Mouse (Mus musculus) brown adipose tissue, adult 24 weeks (tissue): ENCODE results near the gene Rbms3. TPM values are rescaled to one million over a fixed set of nuclear protein-coding genes. Genes with fewer than 3 reads are reported as not detected.

Experiments used
- H3K27ac ChIP-seq: fragments of 200-500 bp; replicated peaks from 2 replicates; pipeline ENCODE4 v1.5.1; 2012; ENCODE audit warnings: low read depth, mild to moderate bottlenecking, low read length
- H3K4me1 ChIP-seq: fragments of 200-500 bp; 2 replicates; pipeline ENCODE4 v1.6.1; 2012; ENCODE audit warnings: low read length, mixed read lengths; ENCODE audit not compliant: control insufficient read depth, insufficient read depth, insufficient read length
- H3K4me3 ChIP-seq: fragments of 200-500 bp; 2 replicates; pipeline ENCODE4 v1.5.1; 2012; ENCODE audit warnings: low read depth, mild to moderate bottlenecking, low read length, moderate library complexity; ENCODE audit not compliant: insufficient read depth
- polyA plus RNA-seq: library from polyadenylated mRNA; stranded (reverse); fragments of >200 nt; gene quantifications from 2 replicates; pipeline ENCODE4 v1.2.4, GENCODE M21; 2012; ENCODE audit not compliant: missing spikeins, insufficient read depth, insufficient read length

Gene Rbms3
- polyA plus RNA-seq, 1 experiment: 2.2 TPM

- Histone ChIP-seq H3K27ac (no peak overlapping the region), H3K4me1 (no peaks in the 10 kb centered on the region), H3K4me3 (no peak overlapping the region)
Measured at GRCm38 (mm10) chr9:117570240-117570821, 59.4 kb downstream of the Rbms3 start.

DNA sequence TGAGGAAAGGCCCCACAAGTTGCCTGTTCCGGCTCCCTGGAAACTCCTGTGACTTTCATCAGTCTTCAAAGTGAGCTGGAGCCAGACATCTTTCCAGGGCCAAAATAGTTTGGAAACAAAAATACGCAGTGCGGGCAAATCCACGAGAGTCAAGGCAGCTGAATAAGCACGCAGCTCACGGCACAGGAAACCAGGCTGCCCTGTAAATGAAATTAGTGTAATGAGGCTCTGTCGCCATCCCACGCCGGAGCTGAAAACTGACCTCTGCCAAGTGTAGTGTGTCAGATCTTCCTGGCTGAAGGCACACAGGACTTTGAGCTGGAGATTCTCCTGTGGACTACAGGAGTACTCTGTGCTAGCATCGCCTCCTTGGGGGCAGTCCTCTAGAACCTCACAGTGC, 63.4 kb downstream of the Rbms3 start:
- Histone ChIP-seq H3K27ac (no peak overlapping the region), H3K4me1 (no peaks in the 10 kb centered on the region), H3K4me3 (no peak overlapping the region)

DNA sequence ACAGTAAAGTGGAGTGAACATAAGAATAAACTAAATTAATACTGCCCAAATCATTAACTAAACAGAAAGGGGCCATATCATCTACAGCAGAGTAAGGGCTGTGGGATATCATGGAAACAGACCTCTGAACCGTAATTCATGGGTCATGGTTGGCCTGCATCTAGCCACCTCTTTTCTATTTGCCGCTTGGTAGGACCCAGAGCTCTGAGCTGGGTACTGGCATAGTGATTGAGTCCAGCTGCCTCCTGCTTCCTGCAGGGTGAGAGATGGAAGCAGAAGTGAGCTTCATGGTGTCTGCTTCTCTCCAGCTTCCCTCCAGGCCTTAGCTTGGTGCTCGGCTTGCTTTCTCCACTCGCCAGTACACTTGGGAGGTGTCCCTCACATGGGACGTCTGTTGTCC, 71.2 kb downstream of the Rbms3 start:
- no peak overlapping the region for H3K27ac ChIP-seq
- H3K4me3 ChIP-seq: no peak overlapping the region
- no peaks in the 10 kb centered on the region for H3K4me1 ChIP-seq

GRCm38 (mm10) chr9:117554356-117554755, 75.4 kb downstream of the Rbms3 start:
- no peaks in the 10 kb centered on the region for H3K4me1 ChIP-seq
- H3K4me3 ChIP-seq: no peak overlapping the region
- no peak overlapping the region for H3K27ac ChIP-seq

- H3K4me3 ChIP-seq: no peak overlapping the region
- H3K27ac ChIP-seq: no peak overlapping the region
- no peaks in the 10 kb centered on the region for H3K4me1 ChIP-seq
Measured at GRCm38 (mm10) chr9:117529281-117529680, 100.4 kb downstream of the Rbms3 start.

DNA sequence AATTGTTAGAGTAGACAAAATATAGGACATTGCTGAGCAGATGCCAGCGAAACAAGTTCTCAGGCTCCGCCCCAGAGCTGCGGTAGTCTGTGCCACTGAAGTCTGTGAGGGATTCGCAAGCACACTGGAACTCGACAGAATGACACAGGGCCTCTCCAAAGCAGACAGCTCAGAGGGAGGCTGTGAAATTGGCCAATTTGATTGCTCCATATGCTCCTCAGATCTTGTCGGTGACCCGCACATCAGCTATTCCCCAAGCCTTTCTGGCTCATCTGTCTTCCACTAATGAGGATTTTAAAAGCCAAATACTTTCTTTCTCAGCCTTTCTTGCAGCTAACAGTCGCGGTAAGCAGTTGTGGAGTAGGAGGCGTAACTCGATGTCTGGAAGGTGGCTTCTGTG, 120.8 kb downstream of the Rbms3 start:
- Histone ChIP-seq H3K4me3 (no peak overlapping the region), H3K27ac (no peak overlapping the region), H3K4me1 (no peaks in the 10 kb centered on the region)

DNA sequence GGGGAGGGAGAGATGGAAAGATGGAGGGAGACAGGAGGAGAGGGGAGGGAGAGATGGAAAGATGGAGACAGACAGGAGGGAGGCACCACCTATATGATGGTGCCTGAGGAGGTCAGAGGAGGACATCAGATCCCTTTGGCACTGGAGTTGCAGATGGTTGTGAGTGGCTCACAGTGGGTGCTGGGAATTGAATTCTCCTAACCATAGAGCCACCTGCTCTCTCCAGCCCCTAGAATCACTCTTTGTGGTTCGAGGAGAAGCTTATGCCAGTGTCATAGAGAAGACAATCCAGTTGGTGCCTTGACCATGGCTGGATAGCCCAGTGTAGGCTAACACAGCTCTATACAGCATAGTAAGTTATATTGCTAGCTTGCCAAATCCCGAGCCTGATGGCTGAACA, 137.8 kb downstream of the Rbms3 start:
- H3K27ac ChIP-seq: no peak overlapping the region
- no peaks in the 10 kb centered on the region for H3K4me1 ChIP-seq
- H3K4me3 ChIP-seq: no peak overlapping the region

DNA sequence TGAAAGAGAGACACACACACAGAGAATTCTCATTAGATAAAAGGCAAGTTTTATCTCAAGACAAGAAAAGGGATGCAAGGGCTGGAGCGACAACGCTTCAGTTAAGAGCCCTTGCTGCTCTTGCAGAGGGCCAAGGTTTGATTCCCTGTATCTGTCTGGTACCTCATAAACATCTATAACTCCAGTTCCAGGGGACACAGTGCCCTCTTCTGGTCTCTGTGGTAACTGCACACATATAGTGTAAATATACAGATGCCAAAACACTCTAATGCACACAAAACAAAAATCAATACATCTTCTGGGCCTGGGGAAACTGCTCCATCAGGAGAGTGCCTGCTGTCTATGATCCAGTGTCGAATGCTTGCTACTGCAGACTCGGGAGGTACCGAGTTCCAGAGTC, 145.3 kb downstream of the Rbms3 start:
- Histone ChIP-seq H3K4me3 (no peak overlapping the region), H3K27ac (no peak overlapping the region), H3K4me1 (no peaks in the 10 kb centered on the region)

GRCm38 (mm10) chr9:117476753-117477152, 153.0 kb downstream of the Rbms3 start:
- Histone ChIP-seq H3K4me3 (no peak overlapping the region), H3K4me1 (no peaks in the 10 kb centered on the region), H3K27ac (no peak overlapping the region)

GRCm38 (mm10) chr9:117452816-117453215, 176.9 kb downstream of the Rbms3 start:
- no peak overlapping the region for H3K27ac ChIP-seq
- H3K4me1 ChIP-seq: no peaks in the 10 kb centered on the region
- no peak overlapping the region for H3K4me3 ChIP-seq

DNA sequence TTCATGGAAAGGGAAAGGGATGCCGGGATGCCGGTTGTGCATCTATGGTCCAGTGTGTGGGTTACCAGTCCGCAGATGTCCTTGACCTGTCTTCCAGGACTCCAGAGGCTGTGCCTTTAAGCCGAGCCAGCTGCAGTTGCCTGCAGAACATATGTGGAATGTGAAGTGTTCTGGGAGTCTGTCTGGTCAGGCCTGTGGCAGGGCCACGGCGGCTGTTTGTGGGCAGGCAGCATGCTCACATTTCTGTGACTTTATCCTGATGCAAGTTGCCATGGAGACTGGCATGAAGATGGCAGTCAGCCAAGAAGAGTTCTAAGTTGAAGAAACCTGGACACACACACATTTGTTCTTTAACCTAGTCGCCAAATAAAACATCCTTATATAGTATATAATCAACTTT, 187.1 kb downstream of the Rbms3 start:
- no peak overlapping the region for H3K4me3 ChIP-seq
- no peak overlapping the region for H3K27ac ChIP-seq
- H3K4me1 ChIP-seq: no peaks in the 10 kb centered on the region

DNA sequence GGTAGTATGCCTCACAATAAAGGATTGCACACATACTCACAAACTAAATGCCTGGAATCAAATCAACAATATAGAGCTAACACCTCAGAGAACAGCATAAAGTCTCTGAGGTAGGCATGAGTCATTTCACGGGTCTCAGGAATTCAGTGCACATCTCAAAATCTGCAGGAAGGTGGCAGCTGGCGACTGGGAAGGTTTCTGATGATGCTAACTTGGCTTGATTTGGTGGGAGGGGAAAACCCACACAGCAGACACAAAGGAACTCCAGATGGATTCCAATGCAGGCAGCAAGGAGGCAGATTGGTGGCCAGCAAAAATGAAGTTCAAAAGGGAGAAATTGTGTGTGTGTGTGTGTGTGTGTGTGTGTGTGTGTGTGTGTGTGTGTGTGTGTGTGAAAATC, 193.9 kb downstream of the Rbms3 start:
- Histone ChIP-seq H3K27ac (no peak overlapping the region), H3K4me1 (no peaks in the 10 kb centered on the region), H3K4me3 (no peak overlapping the region)

GRCm38 (mm10) chr9:117430670-117431069, 199.0 kb downstream of the Rbms3 start:
- H3K4me1 ChIP-seq: no peaks in the 10 kb centered on the region

GRCm38 (mm10) chr9:117429217-117430105, 200.3 kb downstream of the Rbms3 start:
- H3K27ac ChIP-seq: no peak overlapping the region
- H3K4me1 ChIP-seq: no peaks in the 10 kb centered on the region
- no peak overlapping the region for H3K4me3 ChIP-seq

More at GRCm38 (mm10) chr9:117430670-117431069, 199.0 kb downstream of the Rbms3 start:
- Histone ChIP-seq H3K27ac (no peak overlapping the region), H3K4me3 (no peak overlapping the region)

DNA sequence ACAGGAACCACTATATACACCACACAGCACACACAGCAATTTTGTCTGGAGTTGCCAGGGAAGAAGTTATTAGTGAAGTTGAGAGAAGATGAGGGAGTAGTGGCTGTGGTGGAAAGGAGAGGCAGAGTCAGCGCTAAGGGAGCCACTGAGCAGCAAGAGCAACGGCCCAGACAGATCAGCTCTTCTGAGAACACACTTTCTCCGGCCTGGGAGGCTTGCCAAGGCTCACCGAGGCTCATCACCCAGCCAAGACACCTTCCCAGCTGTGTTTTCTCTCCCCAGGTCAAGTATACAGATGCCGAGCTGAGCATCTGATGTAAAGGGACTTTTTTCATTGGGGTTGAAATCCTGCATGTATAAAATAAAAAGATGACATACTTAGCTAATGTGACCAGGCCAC, 206.5 kb downstream of the Rbms3 start:
- Histone ChIP-seq H3K4me3 (no peak overlapping the region), H3K4me1 (no peaks in the 10 kb centered on the region), H3K27ac (no peak overlapping the region)
